Mouse (Mus musculus) inflammation-experienced regulatory T-cells, adult 6 months (primary cell): ENCODE results near the gene Iars. TPM values are rescaled to one million over a fixed set of nuclear protein-coding genes. Genes with fewer than 3 reads are reported as not detected.
"Not testable (repeated sequence)": the region's sequence is repeated elsewhere in the genome, so short reads cannot be mapped to it uniquely, and the experiment has no call there.

Experiments used
- ATAC-seq: one replicate; pipeline ENCODE4 v1.8.0; 2017
- polyA plus RNA-seq, 3 experiments: library from polyadenylated mRNA; unstranded; fragments of 100-300 nt; shearing (Covaris generic); gene quantifications; one replicate each; pipeline ENCODE4 v1.2.1; 2017

The Iars gene
- polyA plus RNA-seq, 3 experiments from 2014 or later = 34.7 to 38.7 (median 38.5) TPM

DNA sequence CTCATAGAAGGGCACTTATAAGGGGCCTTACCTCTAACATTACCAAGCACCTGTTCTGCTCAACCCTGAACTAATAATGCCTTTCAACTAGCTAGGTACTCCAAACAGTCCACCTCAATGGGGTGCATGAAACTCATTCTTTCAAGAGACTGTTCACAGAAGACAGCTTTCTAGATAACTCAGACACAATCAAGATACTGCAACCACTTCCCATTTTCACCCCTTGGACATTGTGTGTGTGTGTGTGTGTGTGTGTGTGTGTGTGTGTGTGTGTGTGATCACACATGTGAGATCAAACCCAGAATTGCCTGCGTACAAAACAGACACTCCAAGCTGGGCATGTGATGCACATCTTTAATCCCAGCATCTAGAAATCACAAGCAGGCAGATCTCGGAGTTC, 56.1 kb downstream of the Iars start:
- ATAC-seq = no peak

DNA sequence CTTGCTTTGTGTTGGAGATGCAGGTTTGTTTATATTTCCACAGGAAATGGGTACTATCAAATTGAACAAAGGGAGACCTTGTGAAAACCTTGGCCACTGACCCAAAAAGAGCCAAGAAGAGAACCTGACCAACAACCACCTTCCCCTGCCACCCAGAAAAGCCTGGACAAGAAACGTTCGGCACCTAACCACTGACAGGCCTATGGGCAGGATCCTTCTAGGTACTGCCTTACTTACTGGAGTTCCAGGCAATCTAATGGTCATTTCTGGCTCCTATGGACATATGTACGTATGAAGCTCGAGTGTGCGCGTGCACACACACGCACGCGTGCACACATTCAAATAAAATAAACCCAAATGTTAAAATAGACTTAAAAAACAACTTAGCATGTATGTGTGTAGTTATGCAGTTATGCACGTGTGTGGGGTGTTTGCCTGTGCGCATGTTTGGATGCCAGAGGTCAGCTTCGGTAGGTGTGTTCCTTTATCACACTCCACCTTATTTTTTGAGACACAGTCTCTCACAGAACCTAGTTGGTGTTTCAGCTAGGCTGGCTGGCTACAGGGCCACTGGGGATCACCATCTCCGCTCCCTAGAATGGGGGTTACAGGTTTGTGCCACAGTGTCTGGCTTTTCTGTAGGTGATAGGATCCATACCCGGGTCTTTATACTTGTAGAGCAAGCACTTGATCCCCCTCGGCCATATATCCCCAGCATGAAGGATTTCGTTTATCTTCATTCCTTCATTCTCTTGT, 59.6 kb downstream of the Iars start:
- no peak for ATAC-seq

DNA sequence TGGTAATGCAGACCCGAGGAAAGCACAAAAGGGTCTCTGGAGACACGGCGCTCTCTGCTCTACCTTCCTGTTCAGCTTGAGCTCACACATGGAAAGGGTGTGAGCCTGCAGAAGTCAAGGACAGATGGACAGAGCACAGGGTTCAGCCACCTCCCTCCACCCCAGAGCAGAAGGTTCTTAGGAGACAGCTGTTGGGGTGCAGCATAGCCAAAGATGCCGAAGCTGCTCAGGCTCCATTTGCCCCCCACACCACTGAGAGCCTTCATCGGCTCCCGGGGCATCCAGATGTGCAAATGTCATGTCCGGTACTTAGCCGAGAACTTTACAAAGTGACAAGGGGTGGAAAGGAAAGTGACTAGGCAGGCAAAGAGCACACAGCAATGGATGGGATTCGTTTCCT, 74.7 kb downstream of the Iars start:
- no peak for ATAC-seq

DNA sequence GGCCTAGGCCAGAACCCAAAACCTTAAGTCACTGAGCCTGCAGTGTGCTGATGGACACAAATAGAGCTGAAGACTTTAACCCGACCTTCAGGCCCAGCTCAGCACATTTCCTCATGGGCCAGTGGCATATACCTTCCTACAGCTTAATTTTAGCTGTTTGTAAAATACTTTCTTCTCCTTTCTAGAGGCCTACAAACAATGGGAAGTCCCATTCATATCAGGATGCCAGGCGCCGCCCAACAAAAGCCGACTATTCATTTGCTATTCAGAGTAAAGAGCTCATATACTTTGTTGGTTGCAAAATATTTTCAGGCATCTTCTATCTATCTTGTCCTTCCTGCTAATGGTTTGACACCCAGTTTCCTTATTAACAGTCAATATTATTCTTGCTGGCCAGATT, 76.1 kb downstream of the Iars start:
- ATAC-seq = no peak

DNA sequence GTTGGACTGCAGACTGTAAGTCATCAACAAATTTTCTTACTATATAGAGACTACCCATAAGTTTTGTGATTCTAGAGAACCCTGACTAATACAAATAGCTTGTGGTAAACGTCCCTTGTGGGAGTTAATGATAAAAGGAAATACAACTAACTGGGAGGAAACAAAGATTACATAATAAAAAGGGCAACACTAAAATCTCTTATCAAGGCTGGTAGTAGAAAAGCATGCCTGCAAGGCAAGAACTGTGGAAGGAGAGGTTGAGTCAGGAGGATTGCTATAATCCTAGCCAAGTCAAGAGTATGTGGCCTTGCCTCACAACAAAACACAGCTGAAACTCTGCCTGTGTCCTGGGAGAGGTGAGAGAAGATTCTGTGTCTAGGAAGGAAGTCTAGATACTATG, 78.8 kb downstream of the Iars start:
- no peak for ATAC-seq

DNA sequence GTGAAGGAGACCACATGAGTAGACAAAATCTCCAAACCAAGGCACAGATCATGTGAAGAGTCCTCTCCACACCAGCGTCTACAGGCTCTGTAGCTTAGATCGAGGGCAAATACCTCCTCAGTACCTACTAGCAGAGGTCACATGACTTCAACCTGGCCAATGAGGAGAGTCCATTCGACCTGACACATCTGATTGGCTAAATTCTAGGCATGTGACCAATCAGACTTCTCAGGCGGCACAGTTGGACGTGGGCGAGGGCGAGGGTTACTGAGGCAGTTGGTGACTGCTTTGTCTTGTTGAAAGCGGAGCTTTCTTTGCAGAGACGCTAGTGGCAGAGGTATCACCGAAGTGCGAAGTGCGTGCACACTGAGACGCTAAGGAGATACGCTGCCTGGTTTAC, 80.3 kb downstream of the Iars start:
- ATAC-seq = no peak

DNA sequence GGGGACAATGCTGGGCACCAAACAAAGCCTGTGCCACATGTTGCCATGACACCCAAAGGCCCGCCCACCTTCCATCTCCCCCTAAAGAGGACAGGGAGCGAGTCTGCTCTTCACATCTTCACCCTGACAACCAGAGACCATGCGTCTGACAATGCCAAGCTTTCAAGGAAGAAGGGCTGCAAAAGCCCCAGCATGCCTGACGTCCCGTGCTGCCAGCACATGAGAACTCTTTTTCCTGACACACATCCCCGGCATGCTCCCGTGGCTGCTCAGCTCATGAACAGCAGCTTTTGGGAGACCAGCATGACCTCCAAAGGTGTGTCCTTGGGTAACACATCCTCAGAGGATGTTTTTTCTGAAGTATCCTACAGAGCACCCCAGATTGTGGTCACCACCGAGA, 83.4 kb downstream of the Iars start:
- no peak for ATAC-seq

DNA sequence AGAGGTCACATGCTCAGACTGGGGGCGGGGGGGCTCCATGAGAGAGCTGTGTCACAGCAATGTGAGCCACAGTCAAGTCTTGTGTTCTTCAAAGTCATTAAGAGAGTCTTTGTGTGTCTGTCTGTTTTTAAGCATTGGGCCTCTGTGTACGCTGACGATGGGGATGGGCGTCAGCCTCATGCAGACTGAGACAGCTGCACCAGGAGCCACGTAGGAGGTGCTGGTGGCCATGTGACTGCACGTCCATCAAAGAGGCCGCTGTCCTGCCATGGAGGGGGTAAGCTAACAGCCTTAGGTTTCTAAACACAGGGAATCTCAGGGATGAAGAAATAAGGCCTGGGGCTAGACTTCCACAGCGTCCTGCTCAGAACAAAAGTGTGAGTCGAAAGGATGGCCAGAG, 84.4 kb downstream of the Iars start:
- no peak for ATAC-seq

DNA sequence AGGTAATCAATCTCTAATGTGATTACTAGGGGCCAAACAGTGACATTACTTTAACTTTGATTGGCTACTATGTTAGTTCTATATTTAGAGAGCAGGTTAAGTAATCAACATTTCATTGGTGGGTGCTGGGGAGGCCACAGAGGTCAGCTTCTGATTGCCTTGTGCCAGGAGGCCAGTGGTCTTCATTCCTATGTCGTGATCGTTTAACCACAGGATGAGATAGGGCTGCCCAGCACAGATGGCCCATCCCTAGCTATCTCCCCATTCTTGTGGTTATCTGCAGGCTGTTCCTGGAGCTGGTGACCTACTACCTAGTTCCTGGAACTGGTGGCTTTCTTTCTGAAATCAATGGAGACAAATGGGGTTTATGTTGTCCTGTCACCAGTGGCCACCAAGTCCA, 86.1 kb downstream of the Iars start:
- no peak for ATAC-seq

DNA sequence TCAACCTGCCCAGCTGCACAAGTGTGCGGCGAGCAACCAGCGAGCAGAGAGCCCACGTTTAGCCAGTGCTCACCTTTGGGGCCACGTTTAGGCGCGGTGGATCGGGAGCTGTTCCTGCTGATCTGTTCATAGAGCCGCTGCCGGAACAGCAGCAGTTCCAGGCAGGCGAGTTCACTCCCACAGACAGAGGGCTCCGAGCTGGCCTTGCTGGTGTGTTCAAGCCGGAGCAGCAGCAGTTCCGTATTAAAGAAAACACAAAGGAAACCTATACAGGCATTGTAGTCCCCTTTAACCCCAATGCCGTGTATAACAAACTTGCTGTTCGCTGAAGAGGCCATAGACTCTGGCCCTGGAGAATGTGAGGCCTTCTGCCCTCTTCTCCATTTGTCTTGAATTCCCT, 87.2 kb downstream of the Iars start:
- ATAC-seq = no peak

DNA sequence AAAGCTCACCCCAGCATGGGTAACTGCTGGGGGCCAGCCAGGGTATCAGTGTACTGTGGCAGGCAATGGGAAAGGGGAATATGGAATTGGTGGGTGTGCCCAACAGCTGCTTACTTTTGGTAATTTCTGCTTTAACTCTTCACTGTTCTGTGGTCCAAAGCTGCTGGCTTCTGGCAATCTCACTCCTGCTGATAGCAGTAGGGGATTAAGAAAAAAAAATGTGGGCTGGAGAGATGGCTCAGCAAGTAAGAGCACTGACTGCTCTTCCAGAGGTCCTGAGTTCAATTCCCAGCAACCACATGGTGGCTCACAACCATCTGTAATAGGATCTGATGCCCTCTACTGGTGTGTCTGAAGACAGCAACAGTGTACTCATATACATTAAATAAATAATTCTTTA, 89.6 kb downstream of the Iars start:
- ATAC-seq = not testable (repeated sequence)

Other genes with a start within 250 kb of the Iars start
- 1 to 10 TPM; 5.6 to 8.2 (median 8.1) TPM for gene Tes3-ps, start 188.8 kb upstream of the Iars start, polyA plus RNA-seq
- gene Ecm2, start 177.3 kb upstream of the Iars start, polyA plus RNA-seq = under 1 TPM in 2 of 3 experiments, not detected in 1; 0.07 to 0.23 TPM
- gene Aspn, start 137.7 kb upstream of the Iars start, polyA plus RNA-seq = under 1 TPM in 1 of 3 experiments, not detected in 2; 0.25 TPM
- 1 to 10 TPM in 1 of 3 experiments, under 1 TPM in 2; 0.35 to 1.2 (median 0.37) TPM for gene Omd, start 99.6 kb upstream of the Iars start, polyA plus RNA-seq
- gene Ogn, start 74.1 kb upstream of the Iars start, polyA plus RNA-seq = under 1 TPM in 2 of 3 experiments, not detected in 1; 0.21 to 0.36 TPM
- 10 to 100 TPM in 1 of 3 experiments, 1 to 10 TPM in 2; 1.8 to 19.9 (median 2.4) TPM for gene Cenpp, start 29.3 kb upstream of the Iars start, polyA plus RNA-seq
- gene Nol8, start 29.0 kb upstream of the Iars start, polyA plus RNA-seq = 10 to 100 TPM; 34.3 to 55.6 (median 46.8) TPM
- gene Gm30302, start 116.9 kb downstream of the Iars start, polyA plus RNA-seq = not detected